Mouse (Mus musculus) induced T-regulatory cell, adult 2 months (primary cell): ENCODE measurements at regions not wholly inside any gene's neighbourhood (a gene's known extent, or its start where the extent isn't known, plus 50 kb on each side); places are given as distances from the start of the nearest gene placed in this dataset.

Experiments used
- DNase-seq: peaks from one replicate; pipeline ENCODE4 v3.0.0-alpha.2; 2012; ENCODE audit warnings: low read depth

DNA sequence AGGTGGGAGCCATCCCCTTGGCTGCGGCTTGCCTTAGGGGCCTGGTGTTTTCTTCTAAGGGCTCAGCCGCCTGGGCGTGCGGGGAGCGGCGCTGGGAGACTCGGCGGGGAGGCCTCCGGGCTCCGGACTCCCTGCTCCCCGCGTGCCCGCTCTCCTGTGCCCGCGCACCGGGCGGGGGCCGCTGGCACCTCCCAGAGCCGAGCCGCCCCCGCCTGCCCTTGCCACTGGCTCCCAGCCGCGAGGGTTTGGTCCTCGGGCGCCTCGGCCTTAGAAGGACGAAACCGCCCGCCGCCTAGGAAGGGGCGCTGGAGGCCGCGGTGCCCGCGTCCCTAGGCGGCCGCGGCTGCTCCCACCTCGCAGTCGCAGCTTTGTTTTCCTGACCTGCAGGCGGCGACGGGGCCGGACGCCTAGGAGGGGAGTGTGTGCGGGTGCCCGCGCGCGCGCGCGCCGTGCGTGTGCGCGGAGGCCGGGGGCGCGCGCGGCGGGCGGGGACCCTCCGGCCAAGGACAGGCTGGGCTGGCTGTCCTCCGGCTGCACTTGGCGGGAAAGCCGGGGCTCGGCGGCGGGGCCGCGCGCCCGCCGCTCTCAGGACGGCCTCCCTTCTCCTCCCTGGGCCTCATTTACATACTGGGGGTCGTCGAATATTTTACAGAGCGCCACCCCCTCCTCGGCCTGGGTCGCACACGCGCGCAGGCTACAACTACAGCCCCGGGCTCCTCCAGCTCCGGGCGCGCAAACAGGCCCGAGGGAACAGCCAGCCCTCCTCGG, 227.1 kb downstream of the Mef2c start:
- DNase-seq: no peak

DNA sequence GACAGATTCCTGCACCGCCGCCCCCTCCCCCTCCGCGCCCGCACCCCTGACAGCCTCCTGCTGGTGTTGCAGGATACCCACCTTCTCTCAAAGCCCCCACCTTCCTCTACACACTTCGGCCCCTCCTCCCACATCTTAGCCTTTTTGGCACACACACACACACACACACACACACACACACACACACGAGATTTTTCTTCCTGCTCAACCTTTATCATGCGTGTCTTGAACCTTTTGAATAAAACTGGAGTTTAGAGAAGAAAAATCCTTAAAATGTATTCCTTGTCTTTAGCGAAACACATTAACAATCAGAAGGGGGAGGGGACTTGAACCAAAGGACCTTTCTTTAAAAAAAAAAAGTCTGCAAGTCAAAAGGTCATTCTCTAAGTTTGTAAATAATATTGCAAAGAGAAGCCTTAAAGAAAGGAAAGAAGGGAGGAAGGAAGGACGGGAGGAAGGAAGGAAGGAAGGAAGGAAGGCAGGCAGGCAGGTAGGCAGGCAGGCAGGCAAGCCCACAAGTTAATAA, 227.7 kb downstream of the Mef2c start:
- no peak for DNase-seq

DNA sequence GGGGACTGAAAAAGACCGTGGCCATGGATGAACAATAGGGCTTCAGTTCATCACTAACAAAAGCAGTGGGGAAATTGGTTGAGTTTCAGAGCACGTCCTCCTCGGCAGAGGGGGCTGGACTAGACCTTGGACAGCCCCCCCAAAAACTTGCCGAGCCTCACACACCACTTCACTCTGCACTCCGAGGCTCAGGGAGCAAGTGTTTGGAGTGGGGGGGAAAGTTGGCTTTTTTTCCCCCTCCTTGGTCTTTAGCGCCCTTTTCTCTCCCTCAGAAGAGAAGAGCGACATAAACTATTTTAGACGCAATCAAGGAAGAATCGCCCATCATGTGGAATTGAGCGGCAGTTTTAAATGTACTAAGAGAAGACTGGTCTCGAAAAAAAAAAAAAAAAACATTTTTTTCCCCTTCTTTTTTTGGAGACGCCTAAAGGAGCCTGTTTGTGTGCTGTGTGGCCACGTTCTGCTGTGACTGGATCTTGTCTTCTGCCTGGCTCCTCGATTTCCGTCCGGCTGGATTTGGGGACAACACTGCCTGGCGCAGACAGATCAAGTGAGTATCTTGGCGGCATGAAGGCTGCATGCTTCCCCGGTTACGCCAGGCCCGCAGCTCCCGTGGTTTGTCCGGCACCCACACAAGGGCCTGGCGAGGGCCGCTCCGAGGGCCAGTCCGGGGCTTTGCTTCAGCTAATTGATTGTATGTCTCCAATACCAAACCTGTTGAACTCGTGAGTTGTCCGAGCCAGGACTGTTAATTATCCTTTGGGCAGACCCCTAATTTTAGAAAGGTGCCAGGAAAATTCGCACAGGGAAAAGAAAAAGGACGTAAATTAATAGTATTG, 228.7 kb downstream of the Mef2c start:
- no peak for DNase-seq

DNA sequence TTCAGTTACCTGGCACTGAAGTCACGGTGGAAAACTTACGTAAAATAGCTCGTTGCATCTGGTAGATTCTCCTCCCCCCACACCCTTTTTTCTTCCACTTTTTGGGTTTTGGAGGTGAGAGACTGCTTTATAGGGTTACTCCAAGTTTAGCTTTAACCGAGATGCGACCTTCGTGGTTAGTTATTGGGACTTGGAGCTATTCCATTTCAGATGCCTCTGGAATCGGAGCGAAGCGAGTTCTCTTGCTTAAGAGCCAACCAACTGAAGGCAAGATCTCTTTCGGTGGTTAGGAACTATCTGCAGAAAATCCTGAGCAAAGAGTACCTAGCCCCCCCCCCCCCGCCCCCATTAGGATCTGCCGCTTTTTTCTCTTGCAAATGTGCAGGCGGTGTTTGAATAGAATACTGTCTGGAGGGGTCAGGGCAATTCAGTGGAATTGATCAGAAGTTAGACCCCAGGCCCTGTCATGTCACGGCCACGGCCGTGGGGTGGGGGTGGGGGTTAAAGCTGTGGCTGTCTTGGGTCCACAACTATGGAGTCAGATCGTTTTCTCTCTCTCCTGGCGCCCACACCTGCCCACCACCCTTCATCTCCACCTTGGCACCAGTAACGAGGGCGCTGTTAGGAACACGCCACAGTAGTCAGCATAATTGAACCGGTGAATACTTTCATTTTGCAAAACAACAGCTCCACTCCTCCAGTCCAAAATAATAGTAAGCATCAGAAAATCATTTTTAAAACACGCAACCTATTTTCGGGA, 229.6 kb downstream of the Mef2c start:
- no peak for DNase-seq

DNA sequence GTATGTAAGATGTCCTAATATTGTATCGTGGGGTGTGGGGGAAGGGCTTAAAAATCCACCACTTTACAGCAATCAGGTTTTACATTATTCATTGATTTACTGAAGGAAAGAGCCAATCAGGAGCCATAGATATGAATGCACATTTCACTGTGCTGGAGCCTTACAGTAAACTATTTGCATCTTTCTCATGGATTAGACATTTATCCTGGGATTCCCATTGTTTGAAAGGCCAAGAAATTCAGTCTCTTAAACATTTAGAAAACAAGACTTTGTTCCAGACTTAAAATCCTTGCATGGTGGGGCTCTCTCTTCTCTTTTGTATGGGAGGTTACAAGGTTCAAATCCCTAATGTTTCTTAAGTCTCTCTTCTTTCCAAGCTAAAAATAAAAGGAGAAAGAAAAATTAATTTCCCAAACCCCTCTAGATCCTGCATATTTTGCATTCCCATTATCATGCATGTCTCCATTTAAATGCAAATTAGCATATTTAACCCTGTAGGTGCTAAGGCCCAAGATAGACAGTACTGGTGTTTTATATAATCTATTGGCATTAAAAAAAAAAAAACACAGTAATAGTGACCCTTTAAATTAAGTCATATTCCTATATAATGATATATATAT, 230.3 kb downstream of the Mef2c start:
- no peak for DNase-seq

DNA sequence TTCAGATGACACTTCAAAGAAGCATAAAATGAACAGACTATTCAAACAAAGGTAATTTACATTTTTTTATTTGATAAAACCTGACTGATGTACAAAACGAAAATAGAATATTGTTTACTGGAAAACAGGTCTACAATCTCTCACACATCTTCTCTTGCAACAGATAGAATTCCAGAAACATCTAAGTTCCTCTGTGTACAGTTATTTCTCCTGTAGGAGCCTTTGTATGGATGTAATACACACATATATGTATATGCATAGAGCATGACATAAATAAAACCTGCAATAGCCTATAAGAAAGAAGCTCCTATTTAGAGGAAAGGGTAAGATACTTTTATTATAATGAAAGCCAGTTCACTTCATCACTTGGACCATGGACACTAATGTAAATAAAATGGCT, 230.8 kb downstream of the Mef2c start:
- DNase-seq: no peak

DNA sequence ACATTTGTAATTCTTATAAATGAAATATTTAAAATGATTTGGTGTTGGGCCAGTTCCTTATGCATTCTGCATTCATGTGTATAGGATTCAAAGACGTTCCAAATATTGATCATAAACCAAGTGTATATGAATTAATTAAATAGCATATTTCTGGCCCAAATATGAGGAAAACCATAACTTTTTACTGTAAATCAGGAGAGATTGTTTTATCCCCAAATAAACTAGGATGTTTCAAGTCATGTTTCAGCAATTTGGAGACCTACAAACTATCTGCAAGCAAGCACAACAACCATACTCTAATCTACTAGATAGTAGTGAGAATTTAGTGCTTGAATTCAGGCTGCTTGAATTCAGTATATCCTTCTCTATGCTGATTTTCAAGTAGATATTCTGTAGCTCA, 231.3 kb downstream of the Mef2c start:
- DNase-seq: no peak

DNA sequence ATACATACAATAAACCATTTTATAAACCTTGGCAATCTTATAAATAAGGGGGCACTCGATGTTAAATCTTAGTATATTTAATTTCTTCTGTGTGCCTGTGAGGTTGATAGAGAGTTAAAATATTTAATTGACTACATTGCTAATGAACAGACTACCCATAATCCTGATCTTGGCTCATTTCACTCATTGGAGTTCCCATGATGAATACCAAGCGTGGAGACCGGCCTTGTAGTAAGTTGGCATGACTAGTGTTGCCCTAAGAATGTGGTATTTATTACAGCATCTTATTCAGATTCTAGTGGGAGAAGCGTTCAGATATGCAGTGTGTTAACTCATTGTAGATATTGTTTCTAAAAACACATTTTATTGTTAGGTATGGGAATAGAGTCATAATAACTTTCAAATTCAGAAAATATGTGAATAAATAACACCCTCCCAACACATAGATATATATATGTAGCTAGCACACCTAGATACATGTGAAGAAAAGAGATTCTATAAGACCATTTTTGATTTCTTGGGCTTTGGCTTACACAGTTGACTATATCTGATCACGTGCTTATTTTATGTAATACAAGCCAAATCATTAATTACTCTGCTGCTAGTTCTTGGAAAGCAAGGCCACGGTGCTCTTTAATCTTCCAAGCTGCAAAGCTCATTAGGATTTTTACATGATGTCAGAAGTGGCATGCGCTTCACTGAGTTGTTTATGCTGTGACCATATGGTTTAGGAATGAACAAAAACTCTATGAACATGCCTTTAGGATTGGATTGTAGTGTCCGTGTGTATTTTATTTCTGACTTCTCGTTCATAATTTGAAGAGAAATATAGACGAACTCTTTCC, 232.0 kb downstream of the Mef2c start:
- DNase-seq: no peak

DNA sequence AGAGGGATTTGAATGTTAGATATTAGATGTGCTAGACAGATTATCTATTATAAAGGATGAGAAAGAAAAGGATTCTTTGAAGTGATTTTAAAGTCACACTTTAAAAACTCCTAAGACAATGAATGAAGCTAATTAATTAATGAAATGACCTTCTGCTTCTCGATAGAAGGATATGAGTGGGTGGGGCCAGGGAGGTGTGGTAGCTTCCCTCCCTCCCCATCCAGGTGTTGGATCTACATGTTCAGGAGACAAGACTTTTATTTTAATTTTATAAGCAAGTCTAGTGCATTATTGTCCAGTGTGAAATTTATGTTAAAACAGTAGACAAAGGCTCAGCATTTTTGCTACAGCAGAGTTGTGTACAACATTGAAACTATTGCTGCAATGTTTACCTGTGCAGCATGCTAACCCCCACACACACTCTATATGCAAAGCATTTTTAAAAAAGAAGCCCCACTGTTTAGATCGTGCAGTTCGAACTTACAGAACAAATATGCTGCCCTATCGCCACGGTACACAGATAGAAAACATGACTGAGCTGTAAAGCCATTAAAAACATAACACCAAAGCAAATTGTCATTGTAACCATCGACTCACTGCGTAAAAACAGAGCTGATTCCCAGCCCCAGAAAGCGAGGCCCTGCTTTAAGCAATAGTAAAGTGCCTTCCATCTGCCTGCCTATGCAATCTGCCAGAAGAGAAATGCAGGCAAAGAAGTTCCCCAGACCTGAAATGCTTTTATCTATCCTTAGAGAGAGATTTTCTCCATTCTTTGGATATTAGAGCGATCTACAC, 233.4 kb downstream of the Mef2c start:
- DNase-seq: no peak

DNA sequence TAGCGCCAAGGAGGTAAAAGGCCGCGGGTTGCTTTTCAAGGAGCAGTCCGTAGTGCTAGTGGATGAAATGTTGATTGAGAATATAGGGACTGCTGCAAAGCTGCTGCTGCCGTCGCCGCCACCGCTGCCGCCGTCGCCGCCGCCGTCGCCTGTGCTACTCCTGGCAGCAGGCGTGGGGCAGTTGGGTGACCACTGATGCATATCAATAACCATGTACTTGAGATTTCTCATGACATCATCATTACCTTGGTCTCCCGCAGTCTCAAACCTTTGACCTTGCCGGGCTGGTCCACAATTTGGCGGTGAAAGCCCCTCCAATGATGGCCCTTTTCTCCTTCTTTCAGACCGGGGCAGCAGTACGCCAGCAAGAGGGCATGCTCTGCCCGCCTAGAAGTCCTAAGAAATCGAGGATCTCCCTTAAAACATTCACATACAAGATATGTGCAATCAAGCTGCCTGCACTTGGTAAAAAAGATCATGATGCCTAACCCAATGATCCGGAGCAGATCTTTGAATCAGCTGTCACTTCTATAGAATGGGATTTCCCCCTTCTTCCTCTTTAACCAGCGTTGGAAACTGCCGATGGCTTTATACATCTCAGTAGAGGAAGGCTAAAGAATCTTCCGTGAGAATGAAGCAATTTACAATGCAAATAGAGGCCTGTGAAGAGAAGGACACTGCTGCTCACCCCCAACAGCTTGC, 234.1 kb downstream of the Mef2c start:
- no peak for DNase-seq

DNA sequence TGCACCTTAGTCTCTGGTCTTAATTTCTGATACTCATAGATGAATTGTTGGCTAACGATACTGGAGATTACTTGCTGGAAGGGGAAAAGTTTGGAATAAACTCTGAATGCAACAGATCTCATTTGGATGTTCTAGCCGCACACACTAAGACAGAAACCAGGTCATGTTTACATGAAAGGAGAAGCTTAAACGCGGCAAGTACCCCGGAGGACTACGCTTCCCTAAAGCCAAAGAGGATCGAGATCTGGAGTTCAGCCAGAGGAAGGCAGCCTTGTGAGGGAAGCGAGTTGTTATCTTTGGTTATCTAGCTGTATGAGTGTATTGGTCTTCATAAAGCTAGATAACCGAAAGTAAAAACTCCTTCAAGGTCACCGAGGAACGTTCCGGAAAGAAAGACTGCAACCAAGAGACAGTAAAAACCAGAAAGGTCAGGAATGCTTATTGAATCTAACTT, 234.7 kb downstream of the Mef2c start:
- no peak for DNase-seq

DNA sequence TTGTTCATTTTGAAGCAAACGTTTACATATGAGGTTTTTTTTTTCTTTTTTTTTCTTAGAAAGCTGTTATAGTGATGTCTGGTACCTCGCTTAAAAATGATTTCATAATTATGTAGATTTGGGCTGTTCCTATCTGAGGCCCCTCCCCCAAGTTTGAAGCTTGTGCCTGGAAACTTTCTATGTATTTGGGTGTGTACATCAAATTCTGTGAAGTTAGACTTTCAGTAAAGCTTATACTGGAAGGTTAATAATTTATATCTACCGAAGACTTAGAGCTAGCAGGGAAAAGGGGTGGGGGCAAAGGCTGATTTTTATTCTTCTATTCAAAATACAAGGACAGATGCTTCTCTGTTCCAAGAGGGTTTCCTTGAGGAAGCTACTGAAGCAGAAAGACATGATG, 235.3 kb downstream of the Mef2c start:
- DNase-seq: no peak

DNA sequence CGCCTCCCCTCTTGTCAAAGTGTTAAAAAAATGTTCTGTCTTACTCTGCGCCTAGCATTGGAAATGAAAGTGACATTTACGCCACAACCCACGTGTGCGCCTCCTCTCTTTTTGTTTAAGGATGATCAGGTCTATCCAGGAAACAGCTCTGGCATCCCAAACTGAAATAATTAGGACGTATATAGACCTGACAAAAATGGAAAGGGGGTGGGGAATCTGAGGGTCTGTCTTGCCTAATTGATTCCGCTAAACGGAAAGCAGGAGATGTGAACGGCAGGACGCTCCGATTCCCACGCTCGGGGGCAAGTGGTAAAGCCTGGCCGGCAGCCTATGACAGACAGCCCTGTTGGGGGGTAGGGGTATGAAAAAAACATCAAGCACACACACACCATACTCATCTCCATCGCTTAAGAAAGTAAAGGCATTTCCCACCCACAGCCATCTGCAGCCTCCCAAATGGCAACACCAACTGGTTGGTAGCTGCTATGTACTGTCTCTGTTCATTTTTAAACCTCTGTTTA, 235.8 kb downstream of the Mef2c start:
- no peak for DNase-seq

DNA sequence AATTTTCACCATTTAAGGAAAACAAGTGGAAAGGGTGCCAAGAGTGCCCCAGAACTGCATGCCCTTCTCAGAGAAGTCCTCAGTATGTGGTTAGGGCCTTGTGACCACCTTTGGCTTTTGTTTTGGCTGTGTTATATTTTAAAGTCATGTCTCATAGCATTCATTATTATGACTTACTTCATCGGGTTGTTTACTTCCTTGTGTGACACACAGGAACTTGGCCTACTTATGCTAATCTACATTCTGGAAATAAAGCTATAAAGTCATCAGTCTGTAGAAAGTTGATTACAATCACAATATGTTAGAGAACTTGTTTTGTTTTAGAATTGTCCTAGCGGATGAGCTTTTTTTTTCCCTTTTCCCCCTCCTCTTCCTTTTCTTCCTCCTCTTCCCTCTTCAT, 236.3 kb downstream of the Mef2c start:
- DNase-seq: no peak

DNA sequence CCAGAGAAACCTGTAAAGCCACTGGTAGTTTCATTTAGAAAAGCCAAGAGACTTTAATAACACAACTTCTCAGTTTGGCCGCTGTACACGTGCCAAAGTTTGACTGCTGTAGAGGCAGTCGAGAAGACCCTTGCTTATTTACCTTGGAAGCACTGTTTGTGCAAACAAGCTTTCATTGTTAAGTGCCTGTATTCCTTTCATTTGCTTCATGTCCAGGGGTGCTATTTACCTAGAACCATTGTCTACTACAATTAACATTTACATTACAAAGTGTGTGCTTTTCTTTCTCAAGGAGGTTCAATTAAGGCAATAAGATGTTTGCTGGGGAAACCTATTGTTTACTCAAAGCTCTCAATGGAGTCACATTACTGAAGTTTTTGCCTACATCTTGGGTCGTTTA, 236.9 kb downstream of the Mef2c start:
- no peak for DNase-seq

DNA sequence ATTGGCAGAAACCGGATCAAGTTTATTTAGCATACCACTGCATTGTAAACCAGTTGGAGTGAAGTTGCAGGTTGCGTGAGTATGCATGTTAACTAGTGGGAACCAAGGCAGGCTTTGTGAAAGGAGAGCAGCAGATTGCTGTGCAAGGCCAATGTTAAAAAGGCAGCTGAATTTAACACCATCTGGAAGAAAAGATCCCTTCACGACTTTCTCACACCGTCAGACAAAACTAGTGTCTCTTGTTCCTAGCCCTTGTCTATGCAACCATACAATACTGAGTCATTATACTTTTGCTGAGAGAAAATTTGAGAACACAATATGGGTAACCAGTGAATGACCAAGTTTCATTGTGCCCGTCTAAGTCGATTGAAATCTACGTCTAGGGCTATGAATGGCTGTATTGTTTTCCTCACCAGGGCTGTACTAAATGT, 237.8 kb downstream of the Mef2c start:
- DNase-seq: no peak

DNA sequence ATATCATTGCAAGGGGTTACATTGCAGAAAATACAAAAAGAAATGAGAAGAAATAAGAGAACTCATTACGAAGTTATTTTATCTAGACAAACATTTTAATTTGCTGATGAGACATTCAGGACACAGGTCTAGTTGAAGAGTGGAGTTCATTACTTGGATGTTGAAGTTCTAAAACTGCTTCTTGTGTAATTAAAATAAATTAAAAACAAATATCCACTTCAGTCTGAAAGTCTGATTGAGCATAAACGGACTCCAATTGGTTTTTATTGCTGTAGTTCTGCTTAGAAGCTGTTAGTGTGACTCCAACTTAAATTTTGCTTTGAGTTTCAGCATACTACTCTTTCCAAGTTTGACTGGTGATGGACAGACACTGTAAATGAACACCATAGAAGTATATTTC, 238.3 kb downstream of the Mef2c start:
- no peak for DNase-seq

DNA sequence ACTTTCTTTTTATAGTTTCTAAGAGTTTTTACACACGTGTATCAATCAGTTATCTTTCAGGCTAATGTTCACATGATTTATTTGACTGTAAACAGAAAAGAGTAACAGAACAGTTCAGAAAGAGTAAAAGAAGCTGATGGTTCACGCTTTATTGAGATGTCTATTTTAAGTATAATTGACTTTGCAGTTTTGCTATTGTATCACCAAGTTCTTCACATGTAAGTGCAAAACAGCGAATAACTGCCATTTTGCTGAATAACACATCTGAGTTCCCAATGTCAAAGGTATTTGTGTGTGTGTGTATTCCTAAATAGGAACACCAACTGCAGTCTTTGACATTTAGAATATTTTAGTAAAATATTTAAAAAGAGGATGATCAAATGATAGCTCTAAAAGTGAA, 238.7 kb downstream of the Mef2c start:
- DNase-seq: no peak

DNA sequence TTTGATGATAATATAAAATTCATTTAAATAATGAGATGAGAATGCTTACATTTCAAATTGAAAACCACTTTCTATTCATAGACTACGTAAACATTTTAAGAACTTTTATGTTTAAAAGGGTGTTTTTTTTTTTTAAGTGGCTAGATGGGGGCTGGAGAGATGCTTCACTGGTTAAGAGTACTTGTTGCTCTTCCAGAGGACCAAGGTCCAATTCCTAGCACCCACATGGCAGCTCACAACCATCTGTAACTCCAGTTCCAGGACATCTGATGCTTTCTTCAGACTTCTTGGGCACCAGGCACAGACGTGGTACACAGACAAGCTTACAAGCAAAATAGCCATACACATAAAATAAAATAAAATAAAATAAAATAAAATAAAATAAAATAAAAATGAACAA, 239.5 kb downstream of the Mef2c start:
- no peak for DNase-seq
